Mouse (Mus musculus): Measurements from ENCODE around the gene Rnd2.

GRCm38 (mm10) chr11:101431327-101431726, 33.5 kb upstream of the Rnd2 start:
- no peak for TF ChIP-seq GATA1 (IDR thresholded peaks at IDR 0.05; ENCODE audit: low read length)
- TF ChIP-seq TAL1 (IDR thresholded peaks at IDR 0.05; ENCODE audit: low read length), result no peak

Data from erythroblast, embryonic 14.5 days (primary cell).